Mouse (Mus musculus) lung, postnatal 10 days (tissue): Measurements from ENCODE around the gene Fmod.

ENCODE experiments used
- DNase-seq: peaks from one replicate; pipeline ENCODE4 v3.0.0; 2021

The Fmod gene

GRCm38 (mm10) chr1:134037172-134037571, at the start of gene Fmod:
Gene Fmod, plus strand, starts transcription at chr1:134037254.
- DNase-seq: peak; percentile 74

- DNase-seq: peak; percentile 82
These were observed 48.2 kb upstream of the Fmod start for GRCm38 (mm10) chr1:133988845-133989244.

- DNase-seq: peak; percentile 79
These were observed 45.8 kb upstream of the Fmod start for GRCm38 (mm10) chr1:133991277-133991676.

GRCm38 (mm10) chr1:134005490-134005889, 31.6 kb upstream of the Fmod start:
- DNase-seq: no peak

- DNase-seq: peak; percentile 62
These were observed 30.8 kb upstream of the Fmod start for GRCm38 (mm10) chr1:134006105-134006764.

- no peak for DNase-seq
These were observed 12.6 kb upstream of the Fmod start for GRCm38 (mm10) chr1:134024293-134024971.

GRCm38 (mm10) chr1:134025975-134026374, 11.1 kb upstream of the Fmod start:
- no peak for DNase-seq

- no peak for DNase-seq
These were observed 10.3 kb upstream of the Fmod start for GRCm38 (mm10) chr1:134026741-134027140.

GRCm38 (mm10) chr1:134028161-134028846, 8.8 kb upstream of the Fmod start:
- DNase-seq: peak; percentile 79

- no peak for DNase-seq
These were observed 562 bp upstream of the Fmod start for GRCm38 (mm10) chr1:134036492-134036891.

- no peak for DNase-seq
These were observed 1.3 kb downstream of the Fmod start for GRCm38 (mm10) chr1:134038336-134038735.

- peak; percentile 40 for DNase-seq
These were observed 2.3 kb downstream of the Fmod start for GRCm38 (mm10) chr1:134039361-134039760.

GRCm38 (mm10) chr1:134041900-134042299, 4.8 kb downstream of the Fmod start:
- peak; percentile 71 for DNase-seq

GRCm38 (mm10) chr1:134042341-134042740, 5.3 kb downstream of the Fmod start:
- DNase-seq: no peak

GRCm38 (mm10) chr1:134044805-134045204, 7.8 kb downstream of the Fmod start:
- no peak for DNase-seq

GRCm38 (mm10) chr1:134045971-134046370, 8.9 kb downstream of the Fmod start:
- peak; percentile 90 for DNase-seq

GRCm38 (mm10) chr1:134046387-134046786, 9.3 kb downstream of the Fmod start:
- DNase-seq: no peak

- DNase-seq: no peak
These were observed 10.4 kb downstream of the Fmod start for GRCm38 (mm10) chr1:134047431-134047830.

- peak; percentile 89 for DNase-seq
These were observed 11.7 kb downstream of the Fmod start for GRCm38 (mm10) chr1:134048759-134049158.

GRCm38 (mm10) chr1:134049542-134049941, 12.5 kb downstream of the Fmod start:
- DNase-seq: no peak

GRCm38 (mm10) chr1:134053207-134053606, 16.2 kb downstream of the Fmod start:
- peak; percentile 93 for DNase-seq

GRCm38 (mm10) chr1:134055058-134055457, 18.0 kb downstream of the Fmod start:
- DNase-seq: peak; percentile 46

- DNase-seq: no peak
These were observed 18.7 kb downstream of the Fmod start for GRCm38 (mm10) chr1:134055666-134056245.

GRCm38 (mm10) chr1:134056285-134056684, 19.2 kb downstream of the Fmod start:
- no peak for DNase-seq
